Mouse (Mus musculus): ENCODE measurements around the gene Zfp457. TPM values are rescaled to one million over a fixed set of nuclear protein-coding genes. Genes with fewer than 3 reads are reported as not detected.

The Zfp457 gene
- polyA plus RNA-seq (2014; fragmentation: Illumina TruSeq; extraction: RNeasy Lipid Tissue Mini Kit (QIAGEN cat#74804); ENCODE audit: low read depth, low replicate concordance), result 1.3 TPM

DNA sequence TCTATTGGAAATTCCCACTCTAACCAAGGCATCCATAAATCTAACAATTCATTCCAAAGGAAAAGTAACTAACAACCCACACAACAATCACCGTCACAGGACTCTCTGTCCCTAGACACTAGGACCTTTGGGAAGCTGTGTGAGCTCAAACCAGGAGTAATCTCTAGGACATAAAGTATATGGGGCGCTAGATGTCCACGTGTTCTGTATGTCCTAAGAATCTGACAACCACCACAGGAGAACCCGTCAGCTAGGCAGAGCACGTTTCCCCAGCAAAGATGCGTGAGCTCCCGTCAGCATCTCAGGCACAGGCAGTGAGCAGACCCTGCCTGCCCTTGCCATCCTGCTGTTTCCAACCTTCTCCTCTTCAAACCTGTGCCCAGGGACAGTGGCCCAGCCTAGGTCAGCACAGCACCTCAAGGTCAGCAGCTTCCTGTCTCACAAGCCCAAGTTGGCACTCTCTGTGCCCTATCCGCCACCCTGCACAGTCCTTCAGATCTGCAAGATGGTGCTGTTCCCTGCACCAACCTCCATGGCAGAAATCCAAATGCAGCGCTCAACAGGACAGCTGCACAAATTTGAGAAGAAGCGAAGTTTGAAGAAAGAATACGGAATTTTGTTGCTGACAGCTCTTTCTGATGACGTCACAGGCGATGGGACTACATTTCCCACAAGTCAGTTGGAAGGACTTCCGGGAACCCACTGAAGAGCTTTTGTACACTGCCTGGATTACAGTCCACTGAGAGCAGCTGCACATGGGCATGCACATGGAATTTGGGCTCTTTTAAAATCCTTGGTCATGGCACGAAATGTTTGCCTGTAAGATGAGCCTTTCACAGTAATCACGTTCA, at the start of gene Zfp457:
Gene Zfp457, minus strand, starts transcription at position 664 of the 851 bp plus-strand sequence.

DNA sequence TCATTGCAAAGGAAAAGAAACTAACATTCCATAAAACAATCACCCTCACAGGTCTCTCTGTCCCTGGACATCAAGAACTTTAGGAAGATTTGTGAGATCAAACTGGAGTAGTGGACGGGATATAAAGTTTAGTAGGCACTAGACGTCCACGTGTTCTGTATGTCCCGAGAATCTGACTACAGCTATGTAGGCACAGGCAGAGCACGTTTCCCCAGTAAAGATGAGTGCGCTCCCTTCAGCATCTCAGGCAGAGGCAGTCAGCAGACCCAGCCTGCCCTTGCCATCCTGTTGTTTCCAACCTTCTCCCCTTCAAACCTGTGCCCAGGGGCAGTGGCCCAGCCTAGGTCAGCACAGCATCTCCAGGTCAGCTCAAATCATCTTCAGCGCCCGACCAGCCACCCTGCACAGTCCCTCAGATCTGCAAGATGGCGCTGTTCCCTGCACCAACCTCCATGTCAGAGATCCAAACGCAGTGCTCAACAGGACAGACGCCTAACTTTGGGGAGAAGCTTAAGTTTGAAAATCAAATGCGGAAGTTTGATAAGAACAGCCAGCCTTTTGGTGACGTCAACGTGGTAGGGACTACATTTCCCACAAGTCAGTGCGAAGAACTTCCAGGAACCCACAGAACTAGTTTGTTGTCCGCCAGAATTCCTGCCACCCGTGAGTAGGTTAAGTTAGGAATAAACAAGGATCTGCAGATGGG, 25.9 kb upstream of the Zfp457 start, which contains the start of gene Zfp595:
Gene Zfp595, minus strand, starts transcription at position 552 of the 706 bp plus-strand sequence.

DNA sequence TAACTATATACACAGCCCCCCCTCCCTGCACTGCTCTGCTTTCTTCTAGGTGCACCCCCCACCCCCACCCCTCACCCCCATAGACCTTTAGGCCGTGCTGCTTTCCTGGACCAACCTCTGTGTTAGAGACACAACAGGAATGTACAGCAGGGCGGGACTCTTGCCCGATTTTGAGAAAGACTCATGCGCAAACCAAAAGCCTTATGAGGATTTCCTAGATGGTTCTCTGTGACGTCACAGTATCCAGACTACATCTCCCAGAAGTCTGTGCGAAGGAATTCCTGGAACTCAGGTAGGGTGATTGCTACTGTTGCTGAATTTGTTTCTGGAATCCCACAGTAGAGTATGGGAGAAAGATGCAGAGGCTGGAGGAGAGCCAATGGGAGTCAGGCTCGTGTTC, 28.0 kb downstream of the Zfp457 start, which contains the start of gene Zfp458:
Gene Zfp458, minus strand, starts transcription at position 153 of the 400 bp plus-strand sequence.

Other genes with a start within 250 kb of the Zfp457 start
- 10.9 TPM for gene Zfp712, start 245.3 kb downstream of the Zfp457 start, polyA plus RNA-seq (2014; fragmentation: Illumina TruSeq; extraction: RNeasy Lipid Tissue Mini Kit (QIAGEN cat#74804); ENCODE audit: low read depth, low replicate concordance)
- gene Zfp708, start 208.5 kb downstream of the Zfp457 start, polyA plus RNA-seq (2014; fragmentation: Illumina TruSeq; extraction: RNeasy Lipid Tissue Mini Kit (QIAGEN cat#74804); ENCODE audit: low read depth, low replicate concordance), result 27.5 TPM
- 8.3 TPM for gene Gm28557, start 197.9 kb downstream of the Zfp457 start, polyA plus RNA-seq (2014; fragmentation: Illumina TruSeq; extraction: RNeasy Lipid Tissue Mini Kit (QIAGEN cat#74804); ENCODE audit: low read depth, low replicate concordance)
- 2.2 TPM for gene Rslcan18, start 190.2 kb downstream of the Zfp457 start, polyA plus RNA-seq (2014; fragmentation: Illumina TruSeq; extraction: RNeasy Lipid Tissue Mini Kit (QIAGEN cat#74804); ENCODE audit: low read depth, low replicate concordance)
- 16.9 TPM for gene Zfp759, start 184.8 kb downstream of the Zfp457 start, polyA plus RNA-seq (2014; fragmentation: Illumina TruSeq; extraction: RNeasy Lipid Tissue Mini Kit (QIAGEN cat#74804); ENCODE audit: low read depth, low replicate concordance)
- 25.2 TPM for gene Rsl1, start 133.3 kb downstream of the Zfp457 start, polyA plus RNA-seq (2014; fragmentation: Illumina TruSeq; extraction: RNeasy Lipid Tissue Mini Kit (QIAGEN cat#74804); ENCODE audit: low read depth, low replicate concordance)
- 10.6 TPM for gene Zfp455, start 112.0 kb downstream of the Zfp457 start, polyA plus RNA-seq (2014; fragmentation: Illumina TruSeq; extraction: RNeasy Lipid Tissue Mini Kit (QIAGEN cat#74804); ENCODE audit: low read depth, low replicate concordance)
- 11.7 TPM for gene Zfp458, start 28.0 kb downstream of the Zfp457 start, polyA plus RNA-seq (2014; fragmentation: Illumina TruSeq; extraction: RNeasy Lipid Tissue Mini Kit (QIAGEN cat#74804); ENCODE audit: low read depth, low replicate concordance)
- gene Zfp595, start 26.1 kb upstream of the Zfp457 start, polyA plus RNA-seq (2014; fragmentation: Illumina TruSeq; extraction: RNeasy Lipid Tissue Mini Kit (QIAGEN cat#74804); ENCODE audit: low read depth, low replicate concordance), result 21.8 TPM
- 2.8 TPM for gene Gm28044, start 54.1 kb upstream of the Zfp457 start, polyA plus RNA-seq (2014; fragmentation: Illumina TruSeq; extraction: RNeasy Lipid Tissue Mini Kit (QIAGEN cat#74804); ENCODE audit: low read depth, low replicate concordance)
- gene Zfp953, start 54.1 kb upstream of the Zfp457 start, polyA plus RNA-seq (2014; fragmentation: Illumina TruSeq; extraction: RNeasy Lipid Tissue Mini Kit (QIAGEN cat#74804); ENCODE audit: low read depth, low replicate concordance), result 12.7 TPM
- 0.93 TPM for gene Gm28041, start 69.2 kb upstream of the Zfp457 start, polyA plus RNA-seq (2014; fragmentation: Illumina TruSeq; extraction: RNeasy Lipid Tissue Mini Kit (QIAGEN cat#74804); ENCODE audit: low read depth, low replicate concordance)
- gene Zfp456, start 69.3 kb upstream of the Zfp457 start, polyA plus RNA-seq (2014; fragmentation: Illumina TruSeq; extraction: RNeasy Lipid Tissue Mini Kit (QIAGEN cat#74804); ENCODE audit: low read depth, low replicate concordance), result 5.0 TPM
- 18.5 TPM for gene Zfp429, start 93.3 kb upstream of the Zfp457 start, polyA plus RNA-seq (2014; fragmentation: Illumina TruSeq; extraction: RNeasy Lipid Tissue Mini Kit (QIAGEN cat#74804); ENCODE audit: low read depth, low replicate concordance)
- 2.0 TPM for gene Zfp459, start 114.9 kb upstream of the Zfp457 start, polyA plus RNA-seq (2014; fragmentation: Illumina TruSeq; extraction: RNeasy Lipid Tissue Mini Kit (QIAGEN cat#74804); ENCODE audit: low read depth, low replicate concordance)
- 128 TPM for gene Zfp874a, start 145.1 kb upstream of the Zfp457 start, polyA plus RNA-seq (2014; fragmentation: Illumina TruSeq; extraction: RNeasy Lipid Tissue Mini Kit (QIAGEN cat#74804); ENCODE audit: low read depth, low replicate concordance)
- gene Zfp874b, start 177.8 kb upstream of the Zfp457 start, polyA plus RNA-seq (2014; fragmentation: Illumina TruSeq; extraction: RNeasy Lipid Tissue Mini Kit (QIAGEN cat#74804); ENCODE audit: low read depth, low replicate concordance), result 54.2 TPM
- 33.4 TPM for gene Zfp58, start 194.1 kb upstream of the Zfp457 start, polyA plus RNA-seq (2014; fragmentation: Illumina TruSeq; extraction: RNeasy Lipid Tissue Mini Kit (QIAGEN cat#74804); ENCODE audit: low read depth, low replicate concordance)
- not detected for gene Gm26965, start 219.7 kb upstream of the Zfp457 start, polyA plus RNA-seq (2014; fragmentation: Illumina TruSeq; extraction: RNeasy Lipid Tissue Mini Kit (QIAGEN cat#74804); ENCODE audit: low read depth, low replicate concordance)
- 30.4 TPM for gene Zfp87, start 219.7 kb upstream of the Zfp457 start, polyA plus RNA-seq (2014; fragmentation: Illumina TruSeq; extraction: RNeasy Lipid Tissue Mini Kit (QIAGEN cat#74804); ENCODE audit: low read depth, low replicate concordance)
- 32.6 TPM for gene Zfp748, start 247.3 kb upstream of the Zfp457 start, polyA plus RNA-seq (2014; fragmentation: Illumina TruSeq; extraction: RNeasy Lipid Tissue Mini Kit (QIAGEN cat#74804); ENCODE audit: low read depth, low replicate concordance)

All from adrenal gland, adult 10 weeks (tissue).